Mouse (Mus musculus) E14TG2a.4 (cell line): ENCODE results near the gene Uchl4.

Experiments used
- H3K27me3 ChIP-seq: 2 replicates; pipeline ENCODE4 v1.6.1; 2014; ENCODE audit warnings: low read length, control low read depth; ENCODE audit not compliant: insufficient read depth
- H3K36me3 ChIP-seq: 2 replicates; pipeline ENCODE4 v1.6.1; 2014; ENCODE audit warnings: low read length, control low read depth; ENCODE audit not compliant: insufficient read depth
- H3K4me1 ChIP-seq: replicated peaks from 2 replicates; pipeline ENCODE4 v1.6.1; 2014; ENCODE audit warnings: low read depth, low read length, control low read depth
- H3K4me3 ChIP-seq: replicated peaks from 2 replicates; pipeline ENCODE4 v1.5.1; 2014; ENCODE audit warnings: mild to moderate bottlenecking, low read length
- H3K9me3 ChIP-seq: 2 replicates; pipeline ENCODE4 v1.6.1; 2014; ENCODE audit warnings: low read length, control low read depth
- CTCF ChIP-seq: conservative IDR thresholded peaks from 2 replicates; pipeline ENCODE4 v1.5.1; 2014; ENCODE audit warnings: low read length
- NANOG ChIP-seq: IDR thresholded peaks from 2 replicates; pipeline ENCODE4 v1.6.1; 2014; ENCODE audit warnings: borderline replicate concordance, low read length, mixed read lengths
- POU5F1 ChIP-seq: IDR thresholded peaks from 2 replicates; pipeline ENCODE4 v1.6.1; 2014; ENCODE audit warnings: low read length, borderline replicate concordance

The Uchl4 gene

GRCm38 (mm10) chr9:64236056-64236455, 1.1 kb downstream of the Uchl4 start:
- Histone ChIP-seq H3K4me3 (no peak overlapping the region), H3K27me3 (no peaks in the 10 kb centered on the region), H3K36me3 (peaks cover 57% of the 10 kb centered on the region), H3K9me3 (no peaks in the 10 kb centered on the region), H3K4me1 (peaks cover 48% of the 10 kb centered on the region)
- TF ChIP-seq CTCF = no peak
- TF ChIP-seq POU5F1 = no peak
- TF ChIP-seq NANOG = no peak

GRCm38 (mm10) chr9:64240116-64240515, 5.1 kb downstream of the Uchl4 start:
- H3K27me3 ChIP-seq = no peaks in the 10 kb centered on the region
- H3K36me3 ChIP-seq = peaks cover 58% of the 10 kb centered on the region
- no peaks in the 10 kb centered on the region for H3K9me3 ChIP-seq
- TF ChIP-seq CTCF (no peak), POU5F1 (no peak), NANOG (no peak)
- no peak overlapping the region for H3K4me3 ChIP-seq
- H3K4me1 ChIP-seq = peaks cover 46% of the 10 kb centered on the region

- no peak for TF ChIP-seq CTCF
- TF ChIP-seq NANOG = no peak
- TF ChIP-seq POU5F1 = no peak
- Histone ChIP-seq H3K4me1 (peaks cover 46% of the 10 kb centered on the region), H3K4me3 (0 out of 2 replicates have a peak overlapping the region, but pooled peaks have one; percentile 13), H3K27me3 (no peaks in the 10 kb centered on the region), H3K36me3 (peaks cover 58% of the 10 kb centered on the region), H3K9me3 (no peaks in the 10 kb centered on the region)
Observed at GRCm38 (mm10) chr9:64240681-64241080, 5.7 kb downstream of the Uchl4 start.

- H3K36me3 ChIP-seq = peaks cover 67% of the 10 kb centered on the region
- H3K9me3 ChIP-seq = no peaks in the 10 kb centered on the region
- peaks cover 46% of the 10 kb centered on the region for H3K4me1 ChIP-seq
- no peak for TF ChIP-seq CTCF
- TF ChIP-seq NANOG = no peak
- TF ChIP-seq POU5F1 = no peak
- H3K4me3 ChIP-seq = no peak overlapping the region
- no peaks in the 10 kb centered on the region for H3K27me3 ChIP-seq
Observed at GRCm38 (mm10) chr9:64242381-64242831, 7.4 kb downstream of the Uchl4 start.

- Histone ChIP-seq H3K4me3 (no peak overlapping the region), H3K9me3 (no peaks in the 10 kb centered on the region), H3K4me1 (peaks cover 49% of the 10 kb centered on the region), H3K27me3 (no peaks in the 10 kb centered on the region), H3K36me3 (peaks cover 66% of the 10 kb centered on the region)
- TF ChIP-seq POU5F1 = no peak
- TF ChIP-seq CTCF = no peak
- no peak for TF ChIP-seq NANOG
Observed at GRCm38 (mm10) chr9:64249371-64249770, 14.4 kb downstream of the Uchl4 start.

- TF ChIP-seq POU5F1 = no peak
- TF ChIP-seq NANOG = no peak
- TF ChIP-seq CTCF = no peak
- Histone ChIP-seq H3K9me3 (no peaks in the 10 kb centered on the region), H3K4me1 (peaks cover 46% of the 10 kb centered on the region), H3K36me3 (peaks cover 61% of the 10 kb centered on the region), H3K27me3 (no peaks in the 10 kb centered on the region), H3K4me3 (no peak overlapping the region)
Observed at GRCm38 (mm10) chr9:64250111-64250730, 15.2 kb downstream of the Uchl4 start.

- no peaks in the 10 kb centered on the region for H3K9me3 ChIP-seq
- peak overlapping the region; percentile 97 for H3K4me3 ChIP-seq
- H3K36me3 ChIP-seq = peaks cover 39% of the 10 kb centered on the region
- TF ChIP-seq POU5F1 (no peak), CTCF (no peak), NANOG (no peak)
- no peaks in the 10 kb centered on the region for H3K27me3 ChIP-seq
- peaks cover 51% of the 10 kb centered on the region for H3K4me1 ChIP-seq
Observed at GRCm38 (mm10) chr9:64252591-64253020, 17.6 kb downstream of the Uchl4 start.

GRCm38 (mm10) chr9:64253021-64253904, 18.3 kb downstream of the Uchl4 start, which contains the start of gene Map2k1:
Map2k1 (minus strand) TSS chr9:64253631.
- Histone ChIP-seq H3K9me3 (no peaks in the 10 kb centered on the region), H3K4me1 (peaks cover 53% of the 10 kb centered on the region), H3K4me3 (peak within 1 kb of the TSS; percentile 97), H3K36me3 (peaks cover 34% of the 10 kb centered on the region), H3K27me3 (no peaks in the 10 kb centered on the region)
- TF ChIP-seq NANOG = no peak
- TF ChIP-seq CTCF = peak; percentile 28
- TF ChIP-seq POU5F1 = no peak
